Mouse (Mus musculus) limb, embryonic 11.5 days (tissue): ENCODE results near the gene Dcaf6. TPM values are rescaled to one million over a fixed set of nuclear protein-coding genes. Genes with fewer than 3 reads are reported as not detected.

Experiments used
- ATAC-seq: fragments of 200-750 bp; cut with Nextera tagmentation; 2 replicates; pipeline ENCODE4 v1.8.0; 2017; ENCODE audit warnings: low read depth; ENCODE audit not compliant: insufficient number of reproducible peaks, low FRiP score, low TSS enrichment
- DNase-seq: peaks from one replicate; pipeline ENCODE4 v3.0.0-alpha.2; 2015; ENCODE audit warnings: low spot score
- H3K27ac ChIP-seq: fragments of 300-500 bp; sonication (generic); replicated peaks from 2 replicates; pipeline ENCODE4 v1.5.1; 2014; ENCODE audit warnings: low read depth, mild to moderate bottlenecking, low read length
- H3K27me3 ChIP-seq: fragments of 300-500 bp; sonication (generic); 2 replicates; pipeline ENCODE4 v1.6.1; 2014; ENCODE audit warnings: mild to moderate bottlenecking, low read length, mixed read lengths; ENCODE audit not compliant: control insufficient read depth, insufficient read depth
- H3K36me3 ChIP-seq: fragments of 300-500 bp; sonication (generic); 2 replicates; pipeline ENCODE4 v1.6.1; 2014; ENCODE audit warnings: mild to moderate bottlenecking, low read length, moderate library complexity, mixed read lengths; ENCODE audit not compliant: control insufficient read depth, insufficient read depth
- H3K4me1 ChIP-seq: fragments of 300-500 bp; sonication (generic); 2 replicates; pipeline ENCODE4 v1.6.1; 2014; ENCODE audit warnings: low read length, mixed read lengths; ENCODE audit not compliant: control insufficient read depth, insufficient read depth
- H3K4me2 ChIP-seq: fragments of 300-500 bp; sonication (generic); 2 replicates; pipeline ENCODE4 v1.6.1; 2014; ENCODE audit warnings: low read depth, mild to moderate bottlenecking, moderate library complexity; ENCODE audit not compliant: severe bottlenecking
- H3K4me3 ChIP-seq: fragments of 300-500 bp; sonication (generic); 2 replicates; pipeline ENCODE4 v1.5.1; 2014; ENCODE audit warnings: low read depth, low read length
- H3K9ac ChIP-seq: fragments of 300-500 bp; sonication (generic); 2 replicates; pipeline ENCODE4 v1.6.1; 2014; ENCODE audit warnings: mild to moderate bottlenecking, low read length
- H3K9me3 ChIP-seq: fragments of 300-500 bp; sonication (generic); 2 replicates; pipeline ENCODE4 v1.6.1; 2016; ENCODE audit warnings: low read length; ENCODE audit not compliant: control insufficient read depth
- WGBS: fragments of 180-500 bp; shearing (Covaris S2); extraction: QIAGEN DNeasy Blood & Tissue Kit; methylation state at CpG from one replicate; pipeline ENCODE4 v1.1.7; 2014; 5-methylcytosine and 5-hydroxymethylcytosine counted together
- polyA plus RNA-seq: library from polyadenylated mRNA; unstranded; fragments of >200 nt; fragmentation: Nextera tagmentation; extraction: Ambion mirVana; gene quantifications from 2 replicates; pipeline ENCODE4 v1.2.1, GENCODE M21; 2014

Gene Dcaf6
- polyA plus RNA-seq, 1 experiment from 2014 or later, result 10.2 TPM

DNA sequence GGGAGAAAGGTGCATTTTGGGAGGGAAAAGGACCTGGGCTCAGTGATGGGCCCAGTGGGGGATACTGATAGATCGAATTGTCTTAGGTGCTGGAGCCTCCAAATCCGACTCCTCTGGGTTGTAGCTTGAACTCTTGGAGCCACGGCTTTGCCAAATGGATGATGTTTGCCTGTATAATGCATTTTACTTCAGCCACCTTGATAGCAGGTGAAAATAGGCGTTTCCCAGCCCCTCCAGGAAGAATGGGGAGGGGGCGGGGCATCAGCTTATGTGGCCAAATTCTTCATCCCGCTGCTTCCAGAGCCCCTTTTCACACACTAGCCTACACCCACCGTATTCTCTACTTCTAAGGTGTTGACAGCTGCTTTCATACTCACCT is 177.3 kb downstream of the Dcaf6 start:
- Histone ChIP-seq H3K9ac (peak overlapping the region; percentile 90; the same call in 1 of the 2 replicates), H3K27me3 (no peaks in the 10 kb centered on the region), H3K4me2 (peak overlapping the region; percentile 93), H3K36me3 (no peaks in the 10 kb centered on the region), H3K4me1 (peaks cover 7% of the 10 kb centered on the region), H3K9me3 (no peaks in the 10 kb centered on the region), H3K4me3 (peak overlapping the region; percentile 72), H3K27ac (no peak overlapping the region)
- ATAC-seq, result no peak
- 9% methylated on average over 7 of the region's 7 CpGs for WGBS
- DNase-seq, result no peak

DNA sequence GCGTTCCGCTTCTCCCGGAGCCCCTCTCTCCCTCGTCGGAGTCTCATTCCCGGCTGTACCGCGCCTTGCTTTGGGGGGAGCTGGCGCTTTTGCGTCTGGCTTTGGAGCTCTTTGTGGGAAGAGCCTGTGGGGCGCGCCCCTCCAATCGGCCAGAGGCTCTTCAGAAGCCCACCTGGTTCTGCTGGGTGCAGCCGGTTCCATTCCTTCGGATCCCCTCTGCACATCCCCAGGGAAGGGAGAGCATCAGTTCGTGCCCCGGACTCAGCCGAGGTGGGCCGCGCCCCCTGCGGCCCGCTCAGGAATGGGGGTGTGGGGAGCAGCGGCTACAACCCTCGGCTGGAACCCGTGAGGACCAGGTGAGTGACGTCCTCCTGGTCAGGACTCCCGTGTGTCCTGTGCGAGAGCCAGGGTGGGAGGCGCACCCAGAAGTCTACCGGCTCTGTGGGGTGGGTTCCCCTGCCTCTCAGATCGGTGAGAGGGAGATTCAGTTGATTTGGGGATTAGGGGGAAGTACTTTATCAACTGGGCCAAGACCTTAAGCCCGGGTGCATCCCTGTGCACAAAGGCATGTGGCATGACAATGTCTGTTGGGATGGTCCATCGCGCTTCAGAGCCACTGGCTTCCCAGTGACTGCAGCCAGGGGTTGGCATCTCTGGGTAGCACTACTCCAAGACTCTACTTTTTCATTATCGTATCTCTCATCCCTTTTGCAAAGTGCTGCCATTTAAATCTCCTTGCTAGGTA is 177.9 kb downstream of the Dcaf6 start:
- H3K36me3 ChIP-seq, result no peaks in the 10 kb centered on the region
- no peaks in the 10 kb centered on the region for H3K9me3 ChIP-seq
- H3K27me3 ChIP-seq, result no peaks in the 10 kb centered on the region
- WGBS, result under 1% methylated on average over 35 of the region's 35 CpGs
- peaks cover 7% of the 10 kb centered on the region for H3K4me1 ChIP-seq
- peak; percentile 48 for ATAC-seq
- peak overlapping the region; percentile 72 for H3K4me3 ChIP-seq
- H3K27ac ChIP-seq, result peak overlapping the region; percentile 90
- H3K4me2 ChIP-seq, result peak overlapping the region; percentile 93
- DNase-seq, result no peak
- peak overlapping the region; percentile 90 for H3K9ac ChIP-seq

DNA sequence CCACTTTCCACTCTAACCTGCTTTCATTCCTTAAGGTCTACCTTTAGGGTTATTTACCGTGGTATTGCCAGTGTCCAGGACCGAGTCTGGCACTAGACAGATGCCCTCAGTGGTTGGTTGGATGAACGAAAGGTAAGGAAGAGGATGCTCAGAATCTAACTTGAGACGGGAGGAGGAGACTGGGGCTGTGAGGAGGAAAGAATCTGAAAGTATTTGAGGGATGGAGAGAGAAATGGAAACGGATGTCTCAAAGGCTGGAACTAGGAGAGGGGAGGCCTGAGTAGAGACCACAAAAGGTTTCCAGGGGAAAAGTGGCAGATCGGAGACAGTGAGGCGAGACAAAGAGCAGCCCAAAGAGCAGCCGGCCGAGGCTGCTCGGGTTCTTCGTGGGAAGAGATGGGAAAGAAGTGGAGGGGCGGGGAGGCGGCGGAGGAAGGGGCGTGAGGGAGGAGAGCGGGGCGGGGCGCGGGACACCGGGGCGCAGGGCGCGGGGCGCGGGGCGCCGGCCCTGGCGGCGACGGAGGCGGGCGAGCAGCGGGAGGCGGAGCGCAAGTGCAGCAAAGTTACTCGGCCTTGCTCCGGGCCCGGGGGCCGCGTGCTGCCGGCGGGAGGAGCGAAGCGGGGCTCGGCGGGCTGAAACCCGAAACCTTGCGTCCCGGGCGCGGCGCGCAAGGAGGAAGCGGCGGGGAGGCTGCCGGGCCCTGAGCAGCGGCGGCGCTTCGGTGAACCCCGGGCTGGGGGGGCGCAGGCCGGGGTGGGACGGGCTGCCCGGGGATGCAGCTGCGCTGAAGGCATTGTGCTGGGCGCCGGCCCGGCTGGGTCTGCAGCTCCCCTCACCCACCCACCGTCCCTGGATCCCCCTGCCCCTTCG is 178.7 kb downstream of the Dcaf6 start:
- ATAC-seq (peak; percentile 88), DNase-seq (peak; percentile 84)
- Histone ChIP-seq H3K27ac (peak overlapping the region; percentile 90), H3K27me3 (no peaks in the 10 kb centered on the region), H3K4me1 (peaks cover 7% of the 10 kb centered on the region), H3K36me3 (no peaks in the 10 kb centered on the region), H3K9me3 (no peaks in the 10 kb centered on the region), H3K4me3 (peak overlapping the region; percentile 72), H3K9ac (peak overlapping the region; percentile 90), H3K4me2 (peak overlapping the region; percentile 93)
- 1% methylated on average over 28 of the region's 71 CpGs for WGBS

DNA sequence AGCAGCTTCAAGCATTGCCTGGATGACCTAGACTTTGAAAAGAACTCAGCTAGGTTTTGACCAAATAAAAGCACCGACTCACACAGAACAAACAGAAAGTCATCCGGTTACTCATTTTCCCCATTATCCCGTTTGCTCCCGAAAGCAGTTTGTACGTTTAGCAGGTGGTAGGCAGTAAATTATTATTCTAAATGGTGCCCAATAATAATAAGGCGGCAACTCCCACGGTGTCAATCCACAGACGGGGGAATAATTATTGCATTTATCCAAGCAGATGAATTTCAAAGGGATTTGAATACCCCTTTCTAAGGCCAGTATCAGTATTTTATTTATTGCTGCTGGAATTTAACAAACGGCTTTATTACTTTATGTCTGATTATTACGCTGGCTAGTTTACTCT is 179.5 kb downstream of the Dcaf6 start:
- WGBS, result 40% methylated on average over 10 of the region's 10 CpGs

More for the DNA sequence above, 179.5 kb downstream of the Dcaf6 start:
- no peak overlapping the region; the same call in 1 of the 2 replicates for H3K27ac ChIP-seq
- DNase-seq, result peak; percentile 20
- peak overlapping the region; percentile 72 for H3K4me3 ChIP-seq
- no peaks in the 10 kb centered on the region for H3K9me3 ChIP-seq
- no peaks in the 10 kb centered on the region for H3K27me3 ChIP-seq
- H3K4me2 ChIP-seq, result peak overlapping the region; percentile 93
- H3K9ac ChIP-seq, result no peak overlapping the region
- ATAC-seq, result no peak
- H3K4me1 ChIP-seq, result peaks cover 7% of the 10 kb centered on the region
- H3K36me3 ChIP-seq, result no peaks in the 10 kb centered on the region

Other genes with a start within 250 kb of the Dcaf6 start
- gene Tiprl, start 223.5 kb downstream of the Dcaf6 start, polyA plus RNA-seq, result 100 TPM in 2 replicates
- gene Gpr161, start 164.7 kb downstream of the Dcaf6 start, polyA plus RNA-seq, result 2.0 and 2.3 TPM in 2 replicates
- 97.7 and 98.4 TPM in 2 replicates for gene Mpc2, start 162 bp upstream of the Dcaf6 start, polyA plus RNA-seq
- not detected in 2 replicates for gene Adcy10, start 24.7 kb upstream of the Dcaf6 start, polyA plus RNA-seq
- 161 and 167 TPM in 2 replicates for gene Mpzl1, start 174.1 kb upstream of the Dcaf6 start, polyA plus RNA-seq
- gene Rcsd1, start 249.3 kb upstream of the Dcaf6 start, polyA plus RNA-seq, result 6.1 and 8.9 TPM in 2 replicates